Mouse (Mus musculus): ENCODE data around the gene Rab5c. TPM values are rescaled to one million over a fixed set of nuclear protein-coding genes. Genes with fewer than 3 reads are reported as not detected.

Rab5c gene
- total RNA-seq, 1 experiment from 2014 or later, result 171 TPM

- ATAC-seq (replicated peaks; ENCODE audit: insufficient number of reproducible peaks, low FRiP score, low TSS enrichment, poor library complexity, severe bottlenecking), result no peak
Observed at GRCm38 (mm10) chr11:100727201-100727600, 10.8 kb downstream of the Rab5c start.

- no peak for ATAC-seq (replicated peaks; ENCODE audit: insufficient number of reproducible peaks, low FRiP score, low TSS enrichment, poor library complexity, severe bottlenecking)
Observed at GRCm38 (mm10) chr11:100724919-100725512, 13.0 kb downstream of the Rab5c start.

- ATAC-seq (replicated peaks; ENCODE audit: insufficient number of reproducible peaks, low FRiP score, low TSS enrichment, poor library complexity, severe bottlenecking), result no peak
Observed at GRCm38 (mm10) chr11:100722493-100723028, 15.5 kb downstream of the Rab5c start.

- ATAC-seq (replicated peaks; ENCODE audit: insufficient number of reproducible peaks, low FRiP score, low TSS enrichment, poor library complexity, severe bottlenecking), result no peak
Observed at GRCm38 (mm10) chr11:100721776-100722492, 16.1 kb downstream of the Rab5c start.

GRCm38 (mm10) chr11:100721254-100721653 lies 16.8 kb downstream of the Rab5c start:
- ATAC-seq (replicated peaks; ENCODE audit: insufficient number of reproducible peaks, low FRiP score, low TSS enrichment, poor library complexity, severe bottlenecking), result no peak

GRCm38 (mm10) chr11:100720345-100720744 lies 17.7 kb downstream of the Rab5c start:
- ATAC-seq (replicated peaks; ENCODE audit: insufficient number of reproducible peaks, low FRiP score, low TSS enrichment, poor library complexity, severe bottlenecking), result no peak

- no peak for ATAC-seq (replicated peaks; ENCODE audit: insufficient number of reproducible peaks, low FRiP score, low TSS enrichment, poor library complexity, severe bottlenecking)
Observed at GRCm38 (mm10) chr11:100719893-100720292, 18.1 kb downstream of the Rab5c start.

- no peak for ATAC-seq (replicated peaks; ENCODE audit: insufficient number of reproducible peaks, low FRiP score, low TSS enrichment, poor library complexity, severe bottlenecking)
Observed at GRCm38 (mm10) chr11:100719312-100719711, 18.7 kb downstream of the Rab5c start.

- no peak for ATAC-seq (replicated peaks; ENCODE audit: insufficient number of reproducible peaks, low FRiP score, low TSS enrichment, poor library complexity, severe bottlenecking)
Observed at GRCm38 (mm10) chr11:100718866-100719265, 19.1 kb downstream of the Rab5c start.

GRCm38 (mm10) chr11:100718462-100718861 lies 19.6 kb downstream of the Rab5c start:
- no peak for ATAC-seq (replicated peaks; ENCODE audit: insufficient number of reproducible peaks, low FRiP score, low TSS enrichment, poor library complexity, severe bottlenecking)

GRCm38 (mm10) chr11:100716649-100717048 lies 21.4 kb downstream of the Rab5c start:
- ATAC-seq (replicated peaks; ENCODE audit: insufficient number of reproducible peaks, low FRiP score, low TSS enrichment, poor library complexity, severe bottlenecking), result no peak

- ATAC-seq (replicated peaks; ENCODE audit: insufficient number of reproducible peaks, low FRiP score, low TSS enrichment, poor library complexity, severe bottlenecking), result no peak
Observed at GRCm38 (mm10) chr11:100714948-100715347, 23.1 kb downstream of the Rab5c start.

GRCm38 (mm10) chr11:100714534-100714915 lies 23.5 kb downstream of the Rab5c start:
- ATAC-seq (replicated peaks; ENCODE audit: insufficient number of reproducible peaks, low FRiP score, low TSS enrichment, poor library complexity, severe bottlenecking), result peak; percentile 60

- peak; percentile 18; the same call in 1 of the 2 replicates for ATAC-seq (replicated peaks; ENCODE audit: insufficient number of reproducible peaks, low FRiP score, low TSS enrichment, poor library complexity, severe bottlenecking)
Observed at GRCm38 (mm10) chr11:100713735-100714533, 24.1 kb downstream of the Rab5c start, which contains the start of gene Hspb9. Hspb9 (plus strand) TSS chr11:100713850.

- no peak for ATAC-seq (replicated peaks; ENCODE audit: insufficient number of reproducible peaks, low FRiP score, low TSS enrichment, poor library complexity, severe bottlenecking)
Observed at GRCm38 (mm10) chr11:100713174-100713573, 24.8 kb downstream of the Rab5c start.

- ATAC-seq (replicated peaks; ENCODE audit: insufficient number of reproducible peaks, low FRiP score, low TSS enrichment, poor library complexity, severe bottlenecking), result no peak
Observed at GRCm38 (mm10) chr11:100711783-100712615, 26.0 kb downstream of the Rab5c start, which contains the start of gene Kat2a. Kat2a (minus strand) TSS chr11:100712465.

GRCm38 (mm10) chr11:100710977-100711376 lies 27.0 kb downstream of the Rab5c start:
- ATAC-seq (replicated peaks; ENCODE audit: insufficient number of reproducible peaks, low FRiP score, low TSS enrichment, poor library complexity, severe bottlenecking), result no peak

GRCm38 (mm10) chr11:100710528-100710927 lies 27.5 kb downstream of the Rab5c start:
- ATAC-seq (replicated peaks; ENCODE audit: insufficient number of reproducible peaks, low FRiP score, low TSS enrichment, poor library complexity, severe bottlenecking), result no peak

Measured in monocyte, adult 5-6 weeks (primary cell).